In the genomic region with DNA sequence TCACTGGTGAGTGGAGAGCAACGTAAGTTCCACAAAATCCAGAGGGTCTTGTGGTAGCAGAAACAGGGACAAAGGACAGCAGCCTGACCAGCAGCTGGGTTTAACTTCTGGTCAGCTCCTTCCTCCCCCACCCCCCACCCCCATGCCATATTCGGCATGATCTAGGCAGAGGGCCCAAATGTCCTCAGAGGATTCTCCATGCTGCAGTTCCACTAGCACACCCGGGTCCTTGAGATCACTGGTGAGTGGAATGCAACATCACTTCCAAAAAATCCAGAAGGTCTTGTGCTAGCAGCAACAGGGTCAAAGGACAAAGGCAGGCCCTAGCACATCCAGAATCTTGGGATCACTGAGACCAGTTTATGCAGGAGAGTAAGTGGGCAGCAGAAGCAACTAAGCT, we compare ENCODE assay signal across 18 mouse cellular contexts. TPM values are rescaled to one million over a fixed set of nuclear protein-coding genes. Genes with fewer than 3 reads are reported as not detected.
DNase-seq lines count a peak whose midpoint lies in the region; ATAC-seq lines count a peak whose summit lies in the region.
"Not testable (repeated sequence)": the region's sequence is repeated elsewhere in the genome, so short reads cannot be mapped to it uniquely, and the experiment has no call there.
"Had no signal": no experiment of that assay in that cellular context is flagged by ENCODE, and none has a peak within 500 bp of the region (broad histone marks: within the 10 kb centered on the region; RNA-seq: fewer than 3 reads in every experiment).

No protein-coding gene starts in this region.

- H3K27ac ChIP-seq in kidney, embryonic 15.5 days; lung, embryonic 15.5 days: not testable (repeated sequence)

- peak; percentile 21 to 60 for DNase-seq in heart, adult 9 months (ENCODE audit: low spot score in 2 of 2)
- peak; percentile 52 for DNase-seq in kidney, adult 11 months
- peak; percentile 9 to 29 for DNase-seq in kidney, postnatal 36 days
- peak; percentile 64 for DNase-seq in lung, postnatal 36 days

- not testable (repeated sequence) for H3K9ac ChIP-seq in kidney, embryonic 15.5 days; lung, embryonic 15.5 days

- H3K27me3 ChIP-seq in kidney, embryonic 15.5 days; lung, embryonic 15.5 days: not testable (repeated sequence)

- H3K4me2 ChIP-seq in kidney, embryonic 15.5 days; lung, embryonic 15.5 days: not testable (repeated sequence)

- 70% methylated on average over 3 of the region's 3 CpGs for WGBS in kidney, embryonic 15.5 days
- WGBS in lung, embryonic 15.5 days = 45% methylated on average over 3 of the region's 3 CpGs

- H3K4me1 ChIP-seq in kidney, embryonic 15.5 days; lung, embryonic 15.5 days: not testable (repeated sequence)

- ATAC-seq in kidney, embryonic 15.5 days (replicated peaks; ENCODE audit: low FRiP score) = peak; percentile 52; the same call in 1 of the 2 replicates
- ATAC-seq in lung, embryonic 15.5 days (ENCODE audit: borderline replicate concordance, extremely low read depth, low FRiP score, low TSS enrichment) = peak; percentile 92

- H3K36me3 ChIP-seq in kidney, embryonic 15.5 days; lung, embryonic 15.5 days: not testable (repeated sequence)

- H3K4me3 ChIP-seq in kidney, embryonic 15.5 days (replicated peaks); lung, embryonic 15.5 days: not testable (repeated sequence)

- H3K9me3 ChIP-seq in kidney, embryonic 15.5 days (replicated peaks); lung, embryonic 15.5 days: not testable (repeated sequence)

RNA-seq across cellular contexts. Expression of gene Gm14444, which starts 44.6 kb away (rescaled TPM):
- not detected in 2 replicates for polyA plus RNA-seq in kidney, embryonic 15.5 days (2015; fragmentation: Nextera tagmentation; extraction: Ambion mirVana)
- not detected in 2 replicates for polyA plus RNA-seq in lung, embryonic 15.5 days (2015; fragmentation: Nextera tagmentation; extraction: Ambion mirVana)
- polyA plus RNA-seq: embryonic facial prominence, embryonic 12.5 days; forebrain, embryonic 14.5 days; heart, embryonic 14.5 days; hindbrain, embryonic 12.5 days; hindbrain, postnatal 0 days; intestine, postnatal 0 days; limb, embryonic 10.5 days; liver, embryonic 14.5 days; macrophage; midbrain, embryonic 14.5 days; neural tube, embryonic 14.5 days; testis, adult 2 months had no signal
